Mouse (Mus musculus) hindbrain, embryonic 10.5 days (tissue): Measurements from ENCODE around the gene Rnf207. TPM values are rescaled to one million over a fixed set of nuclear protein-coding genes. Genes with fewer than 3 reads are reported as not detected.

Source experiments
- DNase-seq: peaks from one replicate; pipeline ENCODE4 v3.0.0-alpha.2; 2017; ENCODE audit warnings: low spot score
- H3K27ac ChIP-seq: fragments of 300-500 bp; sonication (generic); 2 replicates; pipeline ENCODE4 v1.5.1; 2016; ENCODE audit warnings: mild to moderate bottlenecking, moderate library complexity
- H3K27me3 ChIP-seq: fragments of 300-500 bp; sonication (generic); 2 replicates; pipeline ENCODE4 v1.6.1; 2016; ENCODE audit warnings: mild to moderate bottlenecking; ENCODE audit not compliant: poor library complexity, insufficient read depth, severe bottlenecking
- H3K36me3 ChIP-seq: fragments of 300-500 bp; sonication (generic); 2 replicates; pipeline ENCODE4 v1.6.1; 2016; ENCODE audit warnings: mild to moderate bottlenecking, moderate library complexity
- H3K4me1 ChIP-seq: fragments of 300-500 bp; sonication (generic); replicated peaks from 2 replicates; pipeline ENCODE4 v1.6.1; 2016; ENCODE audit warnings: mild to moderate bottlenecking
- H3K4me3 ChIP-seq: fragments of 300-500 bp; sonication (generic); 2 replicates; pipeline ENCODE4 v1.5.1; 2016; ENCODE audit warnings: mild to moderate bottlenecking, moderate library complexity
- H3K9me3 ChIP-seq: fragments of 300-500 bp; sonication (generic); 2 replicates; pipeline ENCODE4 v1.6.1; 2016; ENCODE audit warnings: mild to moderate bottlenecking, moderate library complexity
- WGBS: fragments of 180-500 bp; shearing (Covaris S2); methylation state at CpG from one replicate; pipeline ENCODE4 v1.1.7; 2016; 5-methylcytosine and 5-hydroxymethylcytosine counted together
- polyA plus RNA-seq: library from polyadenylated mRNA; unstranded; fragments of >200 nt; fragmentation: Nextera tagmentation; extraction: Ambion mirVana; gene quantifications from 2 replicates; pipeline ENCODE4 v1.2.1, GENCODE M21; 2016

Gene Rnf207
- polyA plus RNA-seq, 1 experiment from 2014 or later: 3.3 TPM

GRCm38 (mm10) chr4:152262187-152262586 lies 56.6 kb downstream of the Rnf207 start:
- DNase-seq: no peak
- Histone ChIP-seq H3K4me1 (peaks cover 52% of the 10 kb centered on the region), H3K27ac (no peak overlapping the region), H3K27me3 (no peaks in the 10 kb centered on the region; the same call in none of the 2 replicates), H3K36me3 (peaks cover 13% of the 10 kb centered on the region), H3K4me3 (no peak overlapping the region), H3K9me3 (no peaks in the 10 kb centered on the region)
- WGBS: 76% methylated on average over 9 of the region's 9 CpGs

- H3K36me3 ChIP-seq: peaks cover 13% of the 10 kb centered on the region
- DNase-seq: no peak
- H3K4me1 ChIP-seq: peaks cover 42% of the 10 kb centered on the region
- no peak overlapping the region for H3K4me3 ChIP-seq
- no peak overlapping the region for H3K27ac ChIP-seq
- no peaks in the 10 kb centered on the region; the same call in none of the 2 replicates for H3K27me3 ChIP-seq
- 93% methylated on average over 8 of the region's 8 CpGs for WGBS
- no peaks in the 10 kb centered on the region for H3K9me3 ChIP-seq
Measured at GRCm38 (mm10) chr4:152260451-152260850, 58.3 kb downstream of the Rnf207 start.

- H3K9me3 ChIP-seq: no peaks in the 10 kb centered on the region
- 78% methylated on average over 6 of the region's 6 CpGs for WGBS
- H3K4me1 ChIP-seq: peaks cover 24% of the 10 kb centered on the region
- H3K27ac ChIP-seq: no peak overlapping the region
- H3K27me3 ChIP-seq: no peaks in the 10 kb centered on the region; the same call in 1 of the 2 replicates
- peaks cover 24% of the 10 kb centered on the region for H3K36me3 ChIP-seq
- DNase-seq: no peak
- H3K4me3 ChIP-seq: no peak overlapping the region
Measured at GRCm38 (mm10) chr4:152257070-152257469, 61.7 kb downstream of the Rnf207 start.

Other genes starting within 250 kb of the Rnf207 start
- 9.6 and 12.4 TPM in 2 replicates for gene Plekhg5, start 246.5 kb downstream of the Rnf207 start, polyA plus RNA-seq
- 0.70 and 0.82 TPM in 2 replicates for gene Tnfrsf25, start 203.1 kb downstream of the Rnf207 start, polyA plus RNA-seq
- 1.6 and 6.5 TPM in 2 replicates for gene Espn, start 166.6 kb downstream of the Rnf207 start, polyA plus RNA-seq
- 4.2 and 4.7 TPM in 2 replicates for gene Hes2, start 160.1 kb downstream of the Rnf207 start, polyA plus RNA-seq
- 90.0 and 118 TPM in 2 replicates for gene Acot7, start 140.9 kb downstream of the Rnf207 start, polyA plus RNA-seq
- gene Gpr153, start 44.8 kb downstream of the Rnf207 start, polyA plus RNA-seq: 7.0 and 7.9 TPM in 2 replicates
- gene Hes3, start 27.3 kb downstream of the Rnf207 start, polyA plus RNA-seq: 9.2 and 17.3 TPM in 2 replicates
- gene Icmt, start 21.8 kb downstream of the Rnf207 start, polyA plus RNA-seq: 22.3 and 29.1 TPM in 2 replicates
- gene Rpl22, start 6.7 kb upstream of the Rnf207 start, polyA plus RNA-seq: 276 and 327 TPM in 2 replicates
- 0.09 and 0.10 TPM in 2 replicates for gene Chd5, start 19.7 kb upstream of the Rnf207 start, polyA plus RNA-seq
- gene Nphp4, start 157.7 kb upstream of the Rnf207 start, polyA plus RNA-seq: 7.3 and 9.9 TPM in 2 replicates
- 11.6 and 16.0 TPM in 2 replicates for gene Kcnab2, start 158.9 kb upstream of the Rnf207 start, polyA plus RNA-seq